In genomic region chr10:67112967-67113366, GRCm38 (mm10) we compare ENCODE assay signal across 8 mouse cellular contexts. TPM values are rescaled to one million over a fixed set of nuclear protein-coding genes. Genes with fewer than 3 reads are reported as not detected.
A peak's percentile ranks its signal among the peaks of the same experiment; 100 is the strongest.
DNase-seq lines count a peak whose midpoint lies in the region; ATAC-seq and TF ChIP-seq lines count a peak whose summit lies in the region.
"Not testable (repeated sequence)": the region's sequence is repeated elsewhere in the genome, so short reads cannot be mapped to it uniquely, and the experiment has no call there.
"Had no signal": no experiment of that assay in that cellular context is flagged by ENCODE, and none has a peak within 500 bp of the region (broad histone marks: within the 10 kb centered on the region; RNA-seq: fewer than 3 reads in every experiment).

No protein-coding gene starts in this region.

- ATAC-seq in inflammation-experienced regulatory T-cells, adult 6 months, result peak; percentile 22
- not testable (repeated sequence) for ATAC-seq in intestine, embryonic 14.5 days (replicated peaks; ENCODE audit: low FRiP score, low TSS enrichment, low read depth); neural tube, embryonic 11.5 days (ENCODE audit: insufficient read depth, low FRiP score, low TSS enrichment)

- peak overlapping the region; percentile 69; the same call in 1 of the 2 replicates for H3K4me2 ChIP-seq in CH12.LX (ENCODE audit: insufficient read depth, low read depth, poor library complexity, severe bottlenecking)
- H3K4me2 ChIP-seq in intestine, embryonic 14.5 days (ENCODE audit: low read length); neural tube, embryonic 11.5 days (ENCODE audit: low read depth): not testable (repeated sequence)

- not testable (repeated sequence) for TF ChIP-seq RAD21 in CH12.LX (IDR thresholded peaks at IDR 0.05; ENCODE audit: low read depth, low read length)

- peaks cover 22 to 66% of the 10 kb centered on the region in 2 experiments for H3K4me1 ChIP-seq in CH12.LX (ENCODE audit: control insufficient read depth in 1 of 2, insufficient read depth in 2 of 2)
- H3K4me1 ChIP-seq in bone marrow macrophage, adult 2 months (ENCODE audit: control insufficient read depth, insufficient read depth, low read length), result peaks cover 55% of the 10 kb centered on the region
- H3K4me1 ChIP-seq in intestine, embryonic 14.5 days (replicated peaks; ENCODE audit: control insufficient read depth, insufficient read depth, low read length), result peaks cover 41% of the 10 kb centered on the region
- H3K4me1 ChIP-seq in neural tube, embryonic 11.5 days (ENCODE audit: control insufficient read depth, insufficient read depth, low read length), result peaks cover 11% of the 10 kb centered on the region; the same call in 1 of the 2 replicates

- in situ Hi-C loops in CH12.LX (cut with MboI; ENCODE audit: low pct_ligation_motif_present, low pct_unique_long_range_greater_than_20kb, low sequenced_read_pairs), result not testable (repeated sequence)

- H3K9ac ChIP-seq in CH12.LX (ENCODE audit: insufficient read depth, low read depth); intestine, embryonic 14.5 days (ENCODE audit: low read length); neural tube, embryonic 11.5 days (ENCODE audit: low read length): not testable (repeated sequence)

- H3K27ac ChIP-seq in CH12.LX (ENCODE audit: insufficient read depth, low read depth), result peak overlapping the region; percentile 96
- peak overlapping the region; percentile 100 for H3K27ac ChIP-seq in bone marrow macrophage, adult 2 months (ENCODE audit: insufficient read depth, low read depth, low read length)
- not testable (repeated sequence) for H3K27ac ChIP-seq in intestine, embryonic 14.5 days (ENCODE audit: low read depth); neural tube, embryonic 11.5 days (ENCODE audit: low read depth, low read length)

- H3K9me3 ChIP-seq in CH12.LX (replicated peaks; ENCODE audit: low read length); intestine, embryonic 14.5 days (ENCODE audit: control insufficient read depth, low read length); neural tube, embryonic 11.5 days (ENCODE audit: control insufficient read depth, low read length): not testable (repeated sequence)

- H3K36me3 ChIP-seq in CH12.LX (replicated peaks in 1 of 2; ENCODE audit: control insufficient read depth in 1 of 2, insufficient read depth in 1 of 2, low read length in 1 of 2), result peaks cover 14 to 51% of the 10 kb centered on the region in 2 experiments
- not testable (repeated sequence) for H3K36me3 ChIP-seq in intestine, embryonic 14.5 days (ENCODE audit: control insufficient read depth, insufficient read depth, low read length); neural tube, embryonic 11.5 days (ENCODE audit: control insufficient read depth, insufficient read depth, low read length)

- not testable (repeated sequence) for DNase-seq in CH12.LX (ENCODE audit: extremely low read depth)
- DNase-seq in R1 (ENCODE audit: low read depth, low spot score), result peak; percentile 1
- peak; percentile 55 for DNase-seq in induced T-regulatory cell, adult 2 months (ENCODE audit: low read depth)
- DNase-seq in intestine, embryonic 14.5 days (ENCODE audit: low spot score), result peak; percentile 16
- peak; percentile 3 for DNase-seq in neural tube, embryonic 11.5 days (ENCODE audit: low spot score)

- not testable (repeated sequence) for TF ChIP-seq CTCF in CH12.LX (conservative IDR thresholded peaks at IDR 0.05 in 1 of 2, IDR thresholded peaks at IDR 0.05 in 1 of 2; ENCODE audit: low read depth in 2 of 2, low read length in 2 of 2); bone marrow macrophage, adult 2 months (IDR thresholded peaks at IDR 0.05; ENCODE audit: low read depth, low read length)

- not testable (repeated sequence) for TF ChIP-seq POLR2A in CH12.LX (IDR thresholded peaks at IDR 0.05; ENCODE audit: low read depth, low read length); bone marrow macrophage, adult 2 months (IDR thresholded peaks at IDR 0.05; ENCODE audit: borderline replicate concordance, low read depth, low read length)

- peaks cover 91% of the 10 kb centered on the region for H3K79me2 ChIP-seq in CH12.LX (replicated peaks; ENCODE audit: control insufficient read depth, extremely low read depth, insufficient read depth, poor library complexity, severe bottlenecking)

- not testable (repeated sequence) for H3K27me3 ChIP-seq in CH12.LX (replicated peaks); intestine, embryonic 14.5 days (replicated peaks; ENCODE audit: control insufficient read depth, insufficient read depth, low read length); neural tube, embryonic 11.5 days (ENCODE audit: control insufficient read depth, insufficient read depth, low read length)

- WGBS in intestine, embryonic 14.5 days, result 83% methylated on average over 5 of the region's 5 CpGs
- 82% methylated on average over 5 of the region's 5 CpGs for WGBS in neural tube, embryonic 11.5 days

- not testable (repeated sequence) for H3K4me3 ChIP-seq in CH12.LX (replicated peaks in 1 of 3; ENCODE audit: low read depth in 2 of 3, low read length in 2 of 3, poor library complexity in 1 of 3); bone marrow macrophage, adult 2 months (ENCODE audit: insufficient read depth, low read length); intestine, embryonic 14.5 days (ENCODE audit: low read depth, low read length); neural tube, embryonic 11.5 days (ENCODE audit: low read depth, low read length)

- not testable (repeated sequence) for TF ChIP-seq EP300 in CH12.LX (IDR thresholded peaks at IDR 0.05; ENCODE audit: low read length)

- dilution Hi-C loops in CH12.LX (cut with MboI; ENCODE audit: extremely low pct_ligation_motif_present, extremely low pct_unique_long_range_greater_than_20kb, low sequenced_read_pairs), result not testable (repeated sequence)

TF ChIP-seq in CH12.LX, 34 proteins besides CTCF, POLR2A, EP300 and RAD21:
- peak; percentile 82 for TF ChIP-seq MAZ (IDR thresholded peaks at IDR 0.05; ENCODE audit: low read depth, low read length)

RNA-seq across cellular contexts. Expression of gene Reep3, which starts 16.2 kb away (rescaled TPM):
- total RNA-seq in CH12.LX (2012; rRNA removed) (20.3 and 23.2 TPM in 2 replicates), CH12.LX (2014; rRNA removed) (20.0 and 23.3 TPM in 2 replicates)
- 20.5 and 21.8 TPM in 2 replicates for polyA plus RNA-seq in CH12.LX (2012; ENCODE audit: insufficient read length, low read depth)
- 62.9 and 69.2 TPM in 2 replicates for polyA plus RNA-seq in bone marrow macrophage, adult 2 months (2012; ENCODE audit: insufficient read depth, insufficient read length, missing spikeins)
- polyA plus RNA-seq in inflammation-experienced regulatory T-cells, adult 6 months (2017; shearing (Covaris generic)), result 10 to 100 TPM; 16.5 to 25.6 (median 19.6) TPM
- polyA plus RNA-seq in intestine, embryonic 14.5 days (2014; fragmentation: Nextera tagmentation; extraction: Ambion mirVana), result 35.7 and 38.2 TPM in 2 replicates
- 40.6 and 42.1 TPM in 2 replicates for polyA plus RNA-seq in neural tube, embryonic 11.5 days (2014; fragmentation: Nextera tagmentation; extraction: Ambion mirVana)
- total RNA-seq: MEL had no signal

RNA-seq across cellular contexts. Expression of gene Jmjd1c, which starts 17.0 kb away (rescaled TPM):
- total RNA-seq in CH12.LX (2012; rRNA removed), result 41.2 and 41.6 TPM in 2 replicates
- total RNA-seq in CH12.LX (2014; rRNA removed), result 41.2 and 41.4 TPM in 2 replicates
- polyA plus RNA-seq in CH12.LX (2012; ENCODE audit: insufficient read length, low read depth), result 40.9 and 50.1 TPM in 2 replicates
- polyA plus RNA-seq in bone marrow macrophage, adult 2 months (2012; ENCODE audit: insufficient read depth, insufficient read length, missing spikeins), result 66.2 and 69.2 TPM in 2 replicates
- polyA plus RNA-seq in inflammation-experienced regulatory T-cells, adult 6 months (2017; shearing (Covaris generic)), result 10 to 100 TPM; 34.3 to 58.3 (median 45.7) TPM
- polyA plus RNA-seq in intestine, embryonic 14.5 days (2014; fragmentation: Nextera tagmentation; extraction: Ambion mirVana), result 43.6 and 47.5 TPM in 2 replicates
- 47.6 and 52.2 TPM in 2 replicates for polyA plus RNA-seq in neural tube, embryonic 11.5 days (2014; fragmentation: Nextera tagmentation; extraction: Ambion mirVana)
